Mouse (Mus musculus) urinary bladder, postnatal 14 days (tissue): ENCODE measurements around the gene Olfr191.
"Not testable (repeated sequence)": the region's sequence is repeated elsewhere in the genome, so short reads cannot be mapped to it uniquely, and the experiment has no call there.

Experiments
- DNase-seq: peaks from one replicate; pipeline ENCODE4 v3.0.0; 2021; ENCODE audit warnings: low spot score

Olfr191 gene

GRCm38 (mm10) chr16:59089722-59090121, at the start of gene Olfr191:
TSS of gene Olfr191 (minus strand) at chr16:59089822.
- DNase-seq: not testable (repeated sequence)

GRCm38 (mm10) chr16:59130740-59131139, 41.1 kb upstream of the Olfr191 start:
- DNase-seq: no peak

GRCm38 (mm10) chr16:59120969-59121368, 31.3 kb upstream of the Olfr191 start, which contains the start of gene Olfr194:
TSS of gene Olfr194 (minus strand) at chr16:59121069.
- DNase-seq: no peak

GRCm38 (mm10) chr16:59111781-59112180, 22.2 kb upstream of the Olfr191 start, which contains the start of gene Olfr193:
TSS of gene Olfr193 (minus strand) at chr16:59111881.
- DNase-seq: no peak

GRCm38 (mm10) chr16:59108522-59108921, 18.9 kb upstream of the Olfr191 start:
- DNase-seq: not testable (repeated sequence)

DNA sequence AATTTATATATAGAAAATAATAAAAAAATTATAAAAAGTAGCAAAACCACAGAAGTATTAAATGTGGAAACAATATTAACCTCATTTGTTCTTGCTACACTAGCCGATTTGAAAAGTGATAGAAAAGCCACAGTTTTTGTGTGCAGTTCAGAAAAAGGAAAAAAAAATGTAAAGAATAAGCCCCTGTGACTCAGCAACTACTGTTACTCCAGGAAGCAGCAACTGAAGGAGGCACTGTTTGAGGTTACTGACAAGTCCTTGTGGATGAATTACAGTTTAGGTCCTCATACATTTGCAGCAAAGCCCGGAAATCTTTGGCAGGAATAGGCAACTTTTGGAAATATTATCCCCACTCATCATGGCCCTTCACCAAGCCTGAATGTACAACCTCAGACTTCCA, 15.7 kb upstream of the Olfr191 start:
- no peak for DNase-seq

GRCm38 (mm10) chr16:59081113-59081512, 8.5 kb downstream of the Olfr191 start:
- not testable (repeated sequence) for DNase-seq

DNA sequence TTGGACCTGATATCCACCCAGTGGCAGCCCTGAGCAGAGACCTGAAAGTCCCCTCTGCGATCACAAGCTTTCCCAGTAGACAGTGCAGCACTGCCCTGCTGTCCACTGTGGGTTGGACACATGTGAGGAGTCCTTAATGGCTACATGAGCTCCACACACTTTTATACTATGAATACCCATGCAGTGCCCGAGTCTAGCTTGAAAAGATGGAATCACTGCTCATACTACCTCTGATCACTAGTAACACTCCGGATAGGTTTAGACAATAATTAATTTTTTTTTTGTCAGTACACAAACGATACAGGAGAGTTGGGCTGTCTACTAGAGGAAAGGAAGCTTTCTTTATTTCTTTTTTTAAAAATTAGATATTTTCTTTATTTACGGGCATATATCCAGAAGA, 11.7 kb downstream of the Olfr191 start, which contains the start of gene Olfr190:
Olfr190 (minus strand) TSS at position 101 of the 400 bp plus-strand sequence.
- DNase-seq: no peak

- DNase-seq: no peak
Observed at GRCm38 (mm10) chr16:59073520-59073919, 16.1 kb downstream of the Olfr191 start.

GRCm38 (mm10) chr16:59071755-59072154, 17.9 kb downstream of the Olfr191 start:
- DNase-seq: no peak

GRCm38 (mm10) chr16:59062411-59062810, 27.2 kb downstream of the Olfr191 start:
- not testable (repeated sequence) for DNase-seq

DNA sequence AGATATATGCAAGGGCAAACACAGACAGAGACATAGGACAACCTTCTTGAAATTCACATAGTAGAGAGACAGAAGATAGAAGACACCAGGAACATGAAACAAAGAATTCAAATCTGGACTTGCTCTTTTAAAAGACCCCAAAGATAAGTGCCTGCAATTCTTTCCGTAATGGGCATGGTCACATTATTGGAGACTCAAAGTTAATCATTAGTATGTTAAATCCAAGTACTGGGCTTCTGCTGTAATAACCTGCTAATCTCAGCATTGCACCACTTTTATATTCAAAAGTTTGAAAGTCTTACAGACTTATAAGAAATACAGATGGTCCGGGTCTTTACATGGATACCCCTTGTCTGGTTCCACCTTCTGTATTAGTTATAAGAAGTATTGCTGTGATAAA, 40.3 kb downstream of the Olfr191 start:
- DNase-seq: not testable (repeated sequence)

DNA sequence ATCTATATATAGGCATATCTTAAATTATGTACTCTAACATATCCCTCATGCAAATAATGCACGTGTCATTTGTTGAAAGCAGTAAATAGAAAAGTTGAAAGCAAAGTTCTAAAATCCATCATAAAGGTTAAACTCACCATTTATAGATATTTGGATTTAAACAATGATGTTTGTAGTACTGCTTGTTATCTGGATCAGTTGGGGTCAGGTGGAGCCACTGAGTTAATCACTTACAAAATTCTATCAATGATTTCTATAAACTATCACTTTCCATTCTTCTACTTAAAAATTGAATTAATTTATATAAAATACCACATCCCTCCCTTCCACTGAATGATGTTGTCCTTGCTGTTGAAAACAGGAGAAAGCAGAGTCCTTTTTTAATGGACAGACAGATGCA, 40.8 kb downstream of the Olfr191 start:
- DNase-seq: no peak

GRCm38 (mm10) chr16:59047579-59047978, 42.0 kb downstream of the Olfr191 start:
- no peak for DNase-seq

- DNase-seq: no peak
Observed at GRCm38 (mm10) chr16:59045835-59046234, 43.8 kb downstream of the Olfr191 start.

GRCm38 (mm10) chr16:59039710-59040109, 49.9 kb downstream of the Olfr191 start, which contains the start of gene Olfr187:
TSS of gene Olfr187 (minus strand) at chr16:59039767.
- no peak for DNase-seq
